Mouse (Mus musculus): ENCODE measurements at regions not wholly inside any gene's neighbourhood (a gene's known extent, or its start where the extent isn't known, plus 50 kb on each side); places are given as distances from the start of the nearest gene placed in this dataset.

- DNase-seq, result no peak
These were observed 2017.1 kb upstream of the Pcdh20 start for GRCm38 (mm10) chr14:90488301-90488700.

- DNase-seq, result no peak
These were observed 1976.8 kb upstream of the Pcdh20 start for GRCm38 (mm10) chr14:90447971-90448370.

- peak; percentile 70 for DNase-seq
These were observed 1961.8 kb upstream of the Pcdh20 start for GRCm38 (mm10) chr14:90432874-90433543.

- no peak for DNase-seq
These were observed 1941.5 kb upstream of the Pcdh20 start for GRCm38 (mm10) chr14:90412707-90413106.

GRCm38 (mm10) chr14:90406350-90406749, 1935.2 kb upstream of the Pcdh20 start:
- no peak for DNase-seq

GRCm38 (mm10) chr14:90405476-90405875, 1934.3 kb upstream of the Pcdh20 start:
- no peak for DNase-seq

- DNase-seq, result no peak
These were observed 1896.2 kb upstream of the Pcdh20 start for GRCm38 (mm10) chr14:90367256-90367936.

- DNase-seq, result no peak
These were observed 1863.3 kb upstream of the Pcdh20 start for GRCm38 (mm10) chr14:90334541-90334940.

GRCm38 (mm10) chr14:90295456-90295855, 1824.3 kb upstream of the Pcdh20 start:
- DNase-seq, result peak; percentile 14

- no peak for DNase-seq
These were observed 1774.8 kb upstream of the Pcdh20 start for GRCm38 (mm10) chr14:90246042-90246441.

GRCm38 (mm10) chr14:90232661-90233060, 1761.5 kb upstream of the Pcdh20 start:
- no peak for DNase-seq

GRCm38 (mm10) chr14:90200294-90200693, 1729.1 kb upstream of the Pcdh20 start:
- no peak for DNase-seq

- DNase-seq, result no peak
These were observed 1726.6 kb upstream of the Pcdh20 start for GRCm38 (mm10) chr14:90197791-90198190.

GRCm38 (mm10) chr14:90172729-90173128, 1701.5 kb upstream of the Pcdh20 start:
- no peak for DNase-seq

All from kidney, postnatal 10 days (tissue).